Comparison of ENCODE assay signal across 7 mouse cellular contexts in genomic region chr2:152293179-152293726, GRCm38 (mm10). TPM values are rescaled to one million over a fixed set of nuclear protein-coding genes. Genes with fewer than 3 reads are reported as not detected.
DNase-seq lines count a peak whose midpoint lies in the region; ATAC-seq and TF ChIP-seq lines count a peak whose summit lies in the region.

No protein-coding gene starts in this region.

- no peaks in the 10 kb centered on the region for H3K9me3 ChIP-seq in neural tube, embryonic 11.5 days (ENCODE audit: control insufficient read depth, low read length)
- no peaks in the 10 kb centered on the region for H3K9me3 ChIP-seq in limb, embryonic 14.5 days (ENCODE audit: control insufficient read depth, low read length)
- H3K9me3 ChIP-seq in stomach, embryonic 14.5 days (ENCODE audit: control insufficient read depth, low read depth, low read length), result no peaks in the 10 kb centered on the region

- TF ChIP-seq POLR2A in limb, embryonic 14.5 days (IDR thresholded peaks at IDR 0.05; ENCODE audit: borderline replicate concordance, extremely low read depth, insufficient read depth, insufficient read length), result no peak

- peaks cover 8% of the 10 kb centered on the region; the same call in 1 of the 2 replicates for H3K4me1 ChIP-seq in neural tube, embryonic 11.5 days (ENCODE audit: control insufficient read depth, insufficient read depth, low read length)
- peaks cover 13% of the 10 kb centered on the region for H3K4me1 ChIP-seq in limb, embryonic 14.5 days (ENCODE audit: control insufficient read depth, insufficient read depth, low read length)
- H3K4me1 ChIP-seq in stomach, embryonic 14.5 days (ENCODE audit: control insufficient read depth, insufficient read depth, low read length), result peaks cover 6% of the 10 kb centered on the region; the same call in 1 of the 2 replicates

- WGBS in neural tube, embryonic 11.5 days, result under 1% methylated on average over 15 of the region's 15 CpGs
- 2% methylated on average over 15 of the region's 15 CpGs for WGBS in limb, embryonic 14.5 days
- 2% methylated on average over 15 of the region's 15 CpGs for WGBS in stomach, embryonic 14.5 days

- H3K4me2 ChIP-seq in neural tube, embryonic 11.5 days (ENCODE audit: low read depth), result peak overlapping the region; percentile 70
- H3K4me2 ChIP-seq in limb, embryonic 14.5 days (replicated peaks; ENCODE audit: low read depth, low read length, severe bottlenecking), result peak overlapping the region; percentile 83
- H3K4me2 ChIP-seq in stomach, embryonic 14.5 days (replicated peaks; ENCODE audit: low read depth, low read length), result peak overlapping the region; percentile 52

- no peaks in the 10 kb centered on the region for H3K27me3 ChIP-seq in neural tube, embryonic 11.5 days (ENCODE audit: control insufficient read depth, insufficient read depth, low read length)
- no peaks in the 10 kb centered on the region for H3K27me3 ChIP-seq in limb, embryonic 14.5 days (ENCODE audit: control insufficient read depth, insufficient read depth, low read length)
- no peaks in the 10 kb centered on the region for H3K27me3 ChIP-seq in stomach, embryonic 14.5 days (ENCODE audit: control insufficient read depth, insufficient read depth, low read length)

- peak; percentile 68 for ATAC-seq in neural tube, embryonic 11.5 days (ENCODE audit: insufficient read depth, low FRiP score, low TSS enrichment)
- peak; percentile 63 for ATAC-seq in erythroblast, adult 5-6 weeks (replicated peaks; ENCODE audit: low FRiP score, poor library complexity, severe bottlenecking)
- peak; percentile 37 for ATAC-seq in limb, embryonic 14.5 days (ENCODE audit: low FRiP score, low read depth)
- peak; percentile 66 for ATAC-seq in stomach, embryonic 14.5 days (ENCODE audit: insufficient number of reproducible peaks, insufficient read depth, low FRiP score, low read depth)

- no peaks in the 10 kb centered on the region for H3K36me3 ChIP-seq in neural tube, embryonic 11.5 days (ENCODE audit: control insufficient read depth, insufficient read depth, low read length)
- 0 out of 2 replicates have a peak, but pooled peaks cover 8% of the 10 kb centered on the region for H3K36me3 ChIP-seq in limb, embryonic 14.5 days (ENCODE audit: control insufficient read depth, insufficient read depth, low read length)
- H3K36me3 ChIP-seq in stomach, embryonic 14.5 days (ENCODE audit: control insufficient read depth, insufficient read depth, low read length), result no peaks in the 10 kb centered on the region

- H3K4me3 ChIP-seq in neural tube, embryonic 11.5 days (ENCODE audit: low read depth, low read length), result peak overlapping the region; percentile 85
- peak overlapping the region; percentile 79 for H3K4me3 ChIP-seq in limb, embryonic 14.5 days (replicated peaks; ENCODE audit: low read length)
- peak overlapping the region; percentile 76 for H3K4me3 ChIP-seq in stomach, embryonic 14.5 days (ENCODE audit: low read depth, low read length)

- H3K9ac ChIP-seq in neural tube, embryonic 11.5 days (ENCODE audit: low read length), result no peak overlapping the region
- peak overlapping the region; percentile 84 for H3K9ac ChIP-seq in limb, embryonic 14.5 days (ENCODE audit: low read depth, low read length, severe bottlenecking)
- no peak overlapping the region; the same call in 1 of the 2 replicates for H3K9ac ChIP-seq in stomach, embryonic 14.5 days (replicated peaks; ENCODE audit: low read depth, low read length)

- no peak for DNase-seq in neural tube, embryonic 11.5 days (ENCODE audit: low spot score)
- no peak for DNase-seq in neural tube, embryonic 10.5 days (ENCODE audit: extremely low spot score, low spot score)
- DNase-seq in limb, embryonic 14.5 days (ENCODE audit: low spot score), result no peak
- DNase-seq in spleen, postnatal 4 days (ENCODE audit: low spot score in 2 of 2), result no peak
- DNase-seq in thymus, adult 18-20 months, result no peak

- no peak overlapping the region for H3K27ac ChIP-seq in neural tube, embryonic 11.5 days (ENCODE audit: low read depth, low read length)
- no peak overlapping the region for H3K27ac ChIP-seq in limb, embryonic 14.5 days (replicated peaks; ENCODE audit: low read depth, low read length)
- no peak overlapping the region for H3K27ac ChIP-seq in stomach, embryonic 14.5 days (ENCODE audit: low read length)

RNA-seq across cellular contexts. Expression of gene Tbc1d20, which starts 0.4 kb away (rescaled TPM):
- 30.0 and 30.4 TPM in 2 replicates for polyA plus RNA-seq in neural tube, embryonic 11.5 days (2014; fragmentation: Nextera tagmentation; extraction: Ambion mirVana)
- 9.6 and 17.9 TPM in 2 replicates for total RNA-seq in erythroblast, adult 5-6 weeks (2015; ENCODE audit: low replicate concordance)
- total RNA-seq in erythroblast, adult 5-6 weeks (2017; ENCODE audit: low replicate concordance), result 5.6 and 9.9 TPM in 2 replicates
- polyA plus RNA-seq in limb, embryonic 14.5 days (2012; rRNA removed), result 63.1 and 71.2 TPM in 2 replicates
- polyA plus RNA-seq in limb, embryonic 14.5 days (2014; fragmentation: Nextera tagmentation; extraction: Ambion mirVana), result 32.0 and 39.3 TPM in 2 replicates
- 40.0 and 45.5 TPM in 2 replicates for polyA plus RNA-seq in stomach, embryonic 14.5 days (2014; fragmentation: Nextera tagmentation; extraction: Ambion mirVana)

RNA-seq across cellular contexts. Expression of gene Rbck1, which starts 39.2 kb away (rescaled TPM):
- 69.2 and 77.8 TPM in 2 replicates for polyA plus RNA-seq in neural tube, embryonic 11.5 days (2014; fragmentation: Nextera tagmentation; extraction: Ambion mirVana)
- total RNA-seq in erythroblast, adult 5-6 weeks (2015; ENCODE audit: low replicate concordance), result 28.2 TPM in 2 replicates
- 16.6 and 25.1 TPM in 2 replicates for total RNA-seq in erythroblast, adult 5-6 weeks (2017; ENCODE audit: low replicate concordance)
- polyA plus RNA-seq in limb, embryonic 14.5 days (2012; rRNA removed), result 219 and 287 TPM in 2 replicates
- polyA plus RNA-seq in limb, embryonic 14.5 days (2014; fragmentation: Nextera tagmentation; extraction: Ambion mirVana), result 89.5 and 94.1 TPM in 2 replicates
- polyA plus RNA-seq in stomach, embryonic 14.5 days (2014; fragmentation: Nextera tagmentation; extraction: Ambion mirVana), result 81.9 and 88.1 TPM in 2 replicates

RNA-seq across cellular contexts. Expression of gene Trib3, which starts 50.6 kb away (rescaled TPM):
- polyA plus RNA-seq in neural tube, embryonic 11.5 days (2014; fragmentation: Nextera tagmentation; extraction: Ambion mirVana), result 1.1 and 1.4 TPM in 2 replicates
- 1.0 TPM in 1 of 2 replicates, not detected in the other for total RNA-seq in erythroblast, adult 5-6 weeks (2015; ENCODE audit: low replicate concordance)
- 0.26 and 0.98 TPM in 2 replicates for total RNA-seq in erythroblast, adult 5-6 weeks (2017; ENCODE audit: low replicate concordance)
- polyA plus RNA-seq in limb, embryonic 14.5 days (2012; rRNA removed), result 0.77 and 0.99 TPM in 2 replicates
- polyA plus RNA-seq in limb, embryonic 14.5 days (2014; fragmentation: Nextera tagmentation; extraction: Ambion mirVana), result 1.2 and 1.4 TPM in 2 replicates
- 0.73 and 1.1 TPM in 2 replicates for polyA plus RNA-seq in stomach, embryonic 14.5 days (2014; fragmentation: Nextera tagmentation; extraction: Ambion mirVana)
